Mouse (Mus musculus): Measurements from ENCODE around the gene Wnk2. TPM values are rescaled to one million over a fixed set of nuclear protein-coding genes. Genes with fewer than 3 reads are reported as not detected.

The Wnk2 gene
- total and polyA plus RNA-seq, 3 experiments = 30.9 to 79.4 (median 66.7) TPM

DNA sequence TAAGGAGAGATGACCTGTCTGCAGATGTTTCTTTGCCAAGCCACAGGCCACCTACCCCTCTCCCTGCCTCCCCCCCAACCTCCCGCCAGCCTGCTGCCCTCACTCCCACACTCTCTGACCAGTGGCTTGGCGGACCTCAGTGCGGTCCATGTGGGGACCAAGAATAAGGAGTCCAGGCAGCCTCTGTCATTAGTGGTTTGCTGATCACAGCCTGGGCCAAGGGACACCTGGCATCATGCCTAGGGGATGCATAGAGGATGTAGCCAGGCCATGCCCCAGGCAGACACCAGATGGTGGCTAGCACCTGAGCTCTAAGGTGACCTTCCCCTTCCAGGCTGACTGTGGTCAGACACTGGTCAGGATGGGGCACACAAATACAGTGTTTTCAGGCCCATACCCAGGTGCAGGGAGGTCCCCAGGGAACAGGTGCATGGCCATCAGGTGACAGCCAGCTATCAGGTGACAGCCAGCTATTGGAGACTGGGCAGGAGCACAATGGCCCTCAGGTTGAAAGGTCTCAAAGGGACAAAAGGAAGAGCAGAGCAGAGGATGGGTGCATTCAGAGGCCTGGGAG, 33.7 kb upstream of the Wnk2 start:
- intact Hi-C loops (cut with DNase I) = no loop called here
- Histone ChIP-seq H3K27me3 (ENCODE audit: control insufficient read depth, insufficient read depth, low read length) (no peaks in the 10 kb centered on the region), H3K27ac (no peak overlapping the region), H3K4me1 (ENCODE audit: control insufficient read depth, insufficient read depth, low read length) (peaks cover 7% of the 10 kb centered on the region), H3K36me3 (ENCODE audit: control insufficient read depth, insufficient read depth, low read length) (no peaks in the 10 kb centered on the region), H3K9ac (ENCODE audit: low read depth, low read length) (no peak overlapping the region), H3K4me3 (no peak overlapping the region), H3K79me2 (replicated peaks; ENCODE audit: control insufficient read depth, insufficient read depth, low read length) (no peaks in the 10 kb centered on the region)
- TF ChIP-seq CTCF (IDR thresholded peaks at IDR 0.05) (no peak), POLR2A (IDR thresholded peaks at IDR 0.05; ENCODE audit: insufficient read depth, low read depth, low read length) (no peak), EP300 (IDR thresholded peaks at IDR 0.05; ENCODE audit: insufficient read depth, low read depth, low read length) (no peak)
- DNase-seq = peak in 1 of 2 experiments; percentile 4
- 89% methylated on average over 3 of the region's 3 CpGs for WGBS

DNA sequence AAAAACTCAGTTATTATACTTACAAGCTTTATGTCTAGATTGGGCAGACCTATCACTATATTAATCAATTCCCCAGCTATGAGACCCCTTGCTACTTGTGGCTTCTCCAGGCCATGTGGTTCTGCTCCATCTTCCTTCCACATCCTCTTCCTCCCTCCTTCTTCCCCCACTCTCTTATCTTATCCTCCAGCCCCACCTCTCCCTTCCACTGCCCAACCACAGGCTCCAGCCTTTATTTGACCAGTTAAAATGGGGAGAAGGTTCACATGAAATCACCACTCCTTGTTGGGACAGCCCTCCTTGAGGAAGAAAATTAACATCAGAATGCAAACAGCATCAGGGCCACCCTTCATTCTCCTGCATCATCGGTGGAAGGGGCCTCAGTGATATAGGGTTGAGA, 32.9 kb upstream of the Wnk2 start:
- Histone ChIP-seq H3K27me3 (ENCODE audit: control insufficient read depth, insufficient read depth, low read length) (no peaks in the 10 kb centered on the region), H3K4me3 (no peak overlapping the region), H3K79me2 (replicated peaks; ENCODE audit: control insufficient read depth, insufficient read depth, low read length) (no peaks in the 10 kb centered on the region), H3K4me1 (ENCODE audit: control insufficient read depth, insufficient read depth, low read length) (peaks cover 7% of the 10 kb centered on the region), H3K36me3 (ENCODE audit: control insufficient read depth, insufficient read depth, low read length) (no peaks in the 10 kb centered on the region), H3K27ac (no peak overlapping the region), H3K9ac (ENCODE audit: low read depth, low read length) (no peak overlapping the region)
- TF ChIP-seq POLR2A (IDR thresholded peaks at IDR 0.05; ENCODE audit: insufficient read depth, low read depth, low read length) = no peak
- no peak for TF ChIP-seq CTCF (IDR thresholded peaks at IDR 0.05)
- TF ChIP-seq EP300 (IDR thresholded peaks at IDR 0.05; ENCODE audit: insufficient read depth, low read depth, low read length) = no peak
- intact Hi-C loops (cut with DNase I) = no loop called here
- DNase-seq = no peak
- 59% methylated on average over 1 of the region's 1 CpGs for WGBS

DNA sequence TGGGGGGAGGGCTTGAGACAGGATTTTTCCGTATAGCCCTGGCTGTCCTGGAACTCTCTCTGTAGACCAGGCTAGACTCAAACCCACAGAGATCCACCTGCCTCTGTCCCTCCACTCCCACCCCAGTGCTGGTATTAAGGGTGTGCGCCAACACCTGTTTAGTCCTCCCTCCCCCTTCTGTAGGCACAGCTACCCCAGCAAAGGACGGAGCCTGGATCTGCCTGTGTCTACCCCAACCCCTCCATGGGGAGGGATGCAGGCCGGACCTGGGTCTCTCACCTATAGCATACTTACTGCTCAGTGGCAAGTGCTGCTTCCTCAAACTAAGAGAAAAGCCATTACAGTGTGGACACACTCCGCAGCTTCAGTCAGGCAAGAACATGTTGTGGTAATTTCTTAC, 32.5 kb upstream of the Wnk2 start:
- intact Hi-C loops (cut with DNase I) = no loop called here
- 94% methylated on average over 5 of the region's 5 CpGs for WGBS

DNA sequence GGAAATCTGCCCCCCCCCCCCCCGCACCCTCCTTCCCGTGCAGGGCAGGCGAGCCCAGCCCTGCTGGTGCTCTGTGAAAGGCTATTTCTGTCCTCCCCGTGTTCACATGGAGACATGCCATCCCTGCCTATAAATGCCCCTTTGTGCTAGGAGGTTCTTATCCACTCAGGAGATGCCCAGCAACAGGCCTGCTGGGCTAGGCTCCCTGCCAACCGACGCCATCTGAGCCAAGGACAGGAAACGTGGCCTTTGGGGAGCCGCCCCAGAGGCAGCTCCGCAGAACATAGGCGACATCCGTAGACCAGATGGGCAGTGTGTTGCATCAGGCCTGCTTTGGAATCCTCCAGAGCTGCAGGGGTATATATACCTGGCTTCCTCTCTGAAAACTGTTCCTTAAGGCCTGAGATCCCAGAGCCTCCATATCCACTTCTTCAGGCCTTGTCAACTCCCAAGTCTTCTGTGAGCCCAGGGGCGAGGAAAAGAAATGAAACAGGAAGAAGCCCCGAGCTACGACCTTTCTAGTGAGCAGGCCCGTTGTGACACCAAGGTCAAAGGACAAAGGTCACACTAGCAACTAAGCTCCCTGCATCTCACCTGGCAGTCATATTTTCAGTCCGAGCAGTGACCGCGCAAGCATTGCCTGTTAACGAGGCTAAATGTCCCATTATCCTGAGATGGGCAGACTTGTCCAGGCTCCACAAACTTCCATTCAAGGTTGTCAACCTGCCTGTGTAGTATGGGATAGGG, 31.2 kb upstream of the Wnk2 start:
- no peaks in the 10 kb centered on the region for H3K36me3 ChIP-seq (ENCODE audit: control insufficient read depth, insufficient read depth, low read length)
- H3K9ac ChIP-seq (ENCODE audit: low read depth, low read length) = no peak overlapping the region; the same call in 1 of the 2 replicates

More for the DNA sequence above, 32.5 kb upstream of the Wnk2 start:
- TF ChIP-seq CTCF (IDR thresholded peaks at IDR 0.05) (no peak), EP300 (IDR thresholded peaks at IDR 0.05; ENCODE audit: insufficient read depth, low read depth, low read length) (no peak), POLR2A (IDR thresholded peaks at IDR 0.05; ENCODE audit: insufficient read depth, low read depth, low read length) (no peak)
- H3K79me2 ChIP-seq (replicated peaks; ENCODE audit: control insufficient read depth, insufficient read depth, low read length) = no peaks in the 10 kb centered on the region
- no peak for DNase-seq
- no peak overlapping the region for H3K9ac ChIP-seq (ENCODE audit: low read depth, low read length)
- H3K4me3 ChIP-seq = no peak overlapping the region
- no peak overlapping the region for H3K27ac ChIP-seq
- H3K27me3 ChIP-seq (ENCODE audit: control insufficient read depth, insufficient read depth, low read length) = no peaks in the 10 kb centered on the region
- H3K36me3 ChIP-seq (ENCODE audit: control insufficient read depth, insufficient read depth, low read length) = no peaks in the 10 kb centered on the region
- peaks cover 7% of the 10 kb centered on the region for H3K4me1 ChIP-seq (ENCODE audit: control insufficient read depth, insufficient read depth, low read length)

DNA sequence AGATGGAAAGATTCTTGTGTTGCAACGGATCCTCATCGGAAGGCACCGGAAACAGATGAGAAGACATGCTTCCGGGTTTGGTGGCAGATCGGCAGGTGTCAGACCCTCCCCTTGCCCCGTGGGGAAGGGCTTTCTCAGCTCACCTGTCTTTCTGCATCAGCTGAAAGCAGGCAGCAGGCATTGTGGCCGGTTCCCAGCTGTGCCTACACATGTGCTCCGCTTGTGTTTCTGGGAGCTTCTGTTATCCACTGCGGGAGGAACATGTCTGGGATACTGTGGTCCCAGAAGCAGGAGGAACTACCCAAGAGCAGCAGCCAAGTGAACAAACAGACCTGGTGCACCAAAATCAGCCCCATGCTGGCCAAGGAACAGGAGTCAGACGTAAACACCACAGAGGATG, 27.7 kb upstream of the Wnk2 start:
- Histone ChIP-seq H3K27me3 (ENCODE audit: control insufficient read depth, insufficient read depth, low read length) (no peaks in the 10 kb centered on the region), H3K4me3 (no peak overlapping the region), H3K79me2 (replicated peaks; ENCODE audit: control insufficient read depth, insufficient read depth, low read length) (no peaks in the 10 kb centered on the region), H3K27ac (no peak overlapping the region), H3K4me1 (ENCODE audit: control insufficient read depth, insufficient read depth, low read length) (peaks cover 7% of the 10 kb centered on the region), H3K36me3 (ENCODE audit: control insufficient read depth, insufficient read depth, low read length) (no peaks in the 10 kb centered on the region), H3K9ac (ENCODE audit: low read depth, low read length) (no peak overlapping the region)
- DNase-seq = no peak
- no peak for TF ChIP-seq POLR2A (IDR thresholded peaks at IDR 0.05; ENCODE audit: insufficient read depth, low read depth, low read length)
- no peak for TF ChIP-seq CTCF (IDR thresholded peaks at IDR 0.05)
- TF ChIP-seq EP300 (IDR thresholded peaks at IDR 0.05; ENCODE audit: insufficient read depth, low read depth, low read length) = no peak
- 71% methylated on average over 10 of the region's 10 CpGs for WGBS
- intact Hi-C loops (cut with DNase I) = loop anchor here (10.0 kb wide), 1 partner anchor 301 kb away; the partner anchor contains the start of gene Phf2

More for the DNA sequence above, 31.2 kb upstream of the Wnk2 start:
- DNase-seq = peak; percentile 77 to 85
- intact Hi-C loops (cut with DNase I) = loop anchor here (10.0 kb wide), 1 partner anchor 304 kb away; the partner anchor contains the start of gene Phf2
- H3K4me3 ChIP-seq = no peak overlapping the region
- H3K4me1 ChIP-seq (ENCODE audit: control insufficient read depth, insufficient read depth, low read length) = peaks cover 7% of the 10 kb centered on the region
- 37% methylated on average over 19 of the region's 19 CpGs for WGBS
- peak overlapping the region; percentile 61 for H3K27ac ChIP-seq
- no peaks in the 10 kb centered on the region for H3K79me2 ChIP-seq (replicated peaks; ENCODE audit: control insufficient read depth, insufficient read depth, low read length)
- TF ChIP-seq POLR2A (IDR thresholded peaks at IDR 0.05; ENCODE audit: insufficient read depth, low read depth, low read length) = peak; percentile 22; the same call in 1 of the 2 replicates
- TF ChIP-seq EP300 (IDR thresholded peaks at IDR 0.05; ENCODE audit: insufficient read depth, low read depth, low read length) = peak; percentile 86
- TF ChIP-seq CTCF (IDR thresholded peaks at IDR 0.05) = no peak
- H3K27me3 ChIP-seq (ENCODE audit: control insufficient read depth, insufficient read depth, low read length) = no peaks in the 10 kb centered on the region
